Mouse (Mus musculus) small intestine, adult 2 months (tissue): Measurements from ENCODE around the gene Ptchd1.

ENCODE experiments used
- CTCF ChIP-seq: fragments of 200-500 bp; IDR thresholded peaks from 2 replicates; pipeline ENCODE4 v1.5.1; 2012; ENCODE audit warnings: low read depth, mild to moderate bottlenecking, control low read depth, inconsistent platforms, low read length, moderate library complexity, mixed read lengths; ENCODE audit not compliant: insufficient replicate concordance, insufficient read length; ENCODE audit errors: extremely low read depth
- POLR2A ChIP-seq: fragments of 200-500 bp; IDR thresholded peaks from 2 replicates; pipeline ENCODE4 v1.6.1; 2012; ENCODE audit warnings: low read depth, mild to moderate bottlenecking, control low read depth, inconsistent platforms, low read length, moderate library complexity

GRCm38 (mm10) chrX:155594685-155595084, 28.9 kb downstream of the Ptchd1 start:
- TF ChIP-seq POLR2A (no peak), CTCF (no peak)
